In genomic region chr9:64340351-64341253, GRCm38 (mm10) we compare ENCODE assay signal across 8 mouse cellular contexts. TPM values are rescaled to one million over a fixed set of nuclear protein-coding genes. Genes with fewer than 3 reads are reported as not detected.
A peak's percentile ranks its signal among the peaks of the same experiment; 100 is the strongest.
DNase-seq lines count a peak whose midpoint lies in the region; ATAC-seq lines count a peak whose summit lies in the region.

No protein-coding gene starts in this region.

- peak overlapping the region; percentile 57 for H3K4me3 ChIP-seq in hindbrain, embryonic 15.5 days

- WGBS in hindbrain, embryonic 15.5 days, result under 1% methylated on average over 83 of the region's 85 CpGs

- no peaks in the 10 kb centered on the region for H3K9me3 ChIP-seq in hindbrain, embryonic 15.5 days

- H3K36me3 ChIP-seq in hindbrain, embryonic 15.5 days, result peaks cover 6% of the 10 kb centered on the region; the same call in 1 of the 2 replicates

- peak overlapping the region; percentile 81 for H3K4me2 ChIP-seq in hindbrain, embryonic 15.5 days

- peak overlapping the region; percentile 98 for H3K27ac ChIP-seq in hindbrain, embryonic 15.5 days (replicated peaks)

- H3K9ac ChIP-seq in hindbrain, embryonic 15.5 days, result peak overlapping the region; percentile 99

- ATAC-seq in hindbrain, embryonic 15.5 days (ENCODE audit: low FRiP score, low read depth), result peak; percentile 87

- peaks cover 18% of the 10 kb centered on the region for H3K4me1 ChIP-seq in hindbrain, embryonic 15.5 days (replicated peaks)

- H3K27me3 ChIP-seq in hindbrain, embryonic 15.5 days, result no peaks in the 10 kb centered on the region

- DNase-seq in T-cell, adult 2 months (ENCODE audit: low spot score), result peak; percentile 73
- DNase-seq in cerebellum, postnatal 25 days, result peak; percentile 84 to 89
- peak; percentile 68 to 76 for DNase-seq in frontal cortex, postnatal 36 days (ENCODE audit: low spot score in 2 of 2)
- peak; percentile 72 to 79 for DNase-seq in layer of hippocampus, postnatal 36 days
- DNase-seq in lung, postnatal 25 days (ENCODE audit: low spot score), result peak; percentile 63
- DNase-seq in retina, adult 2 months (ENCODE audit: low read depth, low spot score), result peak; percentile 53
- DNase-seq in thymus, postnatal 25 days, result peak; percentile 75

RNA-seq across cellular contexts. Expression of gene Dis3l, which starts 0.5 kb away (rescaled TPM):
- polyA plus RNA-seq in hindbrain, embryonic 15.5 days (2015; fragmentation: Nextera tagmentation; extraction: Ambion mirVana), result 20.9 and 24.2 TPM in 2 replicates
- total RNA-seq in layer of hippocampus, postnatal 36 days (2021), result 10 to 100 TPM; 28.6 to 30.3 TPM

RNA-seq across cellular contexts. Expression of gene Megf11, which starts 44.8 kb away (rescaled TPM):
- 15.5 and 16.3 TPM in 2 replicates for polyA plus RNA-seq in hindbrain, embryonic 15.5 days (2015; fragmentation: Nextera tagmentation; extraction: Ambion mirVana)
- 10 to 100 TPM; 16.3 to 16.7 TPM for total RNA-seq in layer of hippocampus, postnatal 36 days (2021)

RNA-seq across cellular contexts. Expression of gene Tipin, which starts 59.2 kb away (rescaled TPM):
- 82.3 and 84.9 TPM in 2 replicates for polyA plus RNA-seq in hindbrain, embryonic 15.5 days (2015; fragmentation: Nextera tagmentation; extraction: Ambion mirVana)
- total RNA-seq in layer of hippocampus, postnatal 36 days (2021), result 10 to 100 TPM; 13.5 to 16.9 TPM

Comparison
In these comparisons a context has a peak if more than half of its experiments do, and no peak if none do; other contexts are left out.
1. Peak in every context shown above with its lines: DNase-seq, ATAC-seq, H3K4me3 ChIP-seq and H3K27ac ChIP-seq.